Mouse (Mus musculus) cerebellum, adult 9-11 months (tissue): Measurements from ENCODE around the gene Tnip2.

Experiments used
- DNase-seq: peaks from one replicate; pipeline ENCODE4 v3.0.0; 2022

Gene Tnip2

GRCm38 (mm10) chr5:34513466-34514217 is at the start of gene Tnip2:
Tnip2 (minus strand) TSS chr5:34513991.
- peak; percentile 74 for DNase-seq

DNA sequence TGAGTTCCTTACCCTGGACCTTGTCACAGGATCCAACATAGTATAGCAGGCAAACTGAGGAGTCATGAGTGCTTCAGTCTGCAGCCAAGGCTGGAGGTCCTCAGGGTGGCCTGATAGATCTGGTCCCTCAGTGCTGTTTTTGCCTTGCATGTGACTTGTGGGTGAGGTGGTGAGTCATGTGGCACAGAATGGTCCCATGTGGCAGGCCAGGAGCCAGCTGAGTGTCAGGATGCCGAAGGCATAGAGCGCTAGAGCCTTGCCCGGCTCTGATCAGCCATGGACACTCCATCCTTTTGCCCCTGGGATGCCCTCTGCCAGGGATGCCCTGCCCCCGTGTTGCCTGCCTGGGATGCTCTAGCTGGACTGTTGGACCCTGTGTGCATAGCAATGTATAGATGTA is 38.0 kb upstream of the Tnip2 start:
- no peak for DNase-seq

GRCm38 (mm10) chr5:34550251-34550650 is 36.5 kb upstream of the Tnip2 start:
- no peak for DNase-seq

DNA sequence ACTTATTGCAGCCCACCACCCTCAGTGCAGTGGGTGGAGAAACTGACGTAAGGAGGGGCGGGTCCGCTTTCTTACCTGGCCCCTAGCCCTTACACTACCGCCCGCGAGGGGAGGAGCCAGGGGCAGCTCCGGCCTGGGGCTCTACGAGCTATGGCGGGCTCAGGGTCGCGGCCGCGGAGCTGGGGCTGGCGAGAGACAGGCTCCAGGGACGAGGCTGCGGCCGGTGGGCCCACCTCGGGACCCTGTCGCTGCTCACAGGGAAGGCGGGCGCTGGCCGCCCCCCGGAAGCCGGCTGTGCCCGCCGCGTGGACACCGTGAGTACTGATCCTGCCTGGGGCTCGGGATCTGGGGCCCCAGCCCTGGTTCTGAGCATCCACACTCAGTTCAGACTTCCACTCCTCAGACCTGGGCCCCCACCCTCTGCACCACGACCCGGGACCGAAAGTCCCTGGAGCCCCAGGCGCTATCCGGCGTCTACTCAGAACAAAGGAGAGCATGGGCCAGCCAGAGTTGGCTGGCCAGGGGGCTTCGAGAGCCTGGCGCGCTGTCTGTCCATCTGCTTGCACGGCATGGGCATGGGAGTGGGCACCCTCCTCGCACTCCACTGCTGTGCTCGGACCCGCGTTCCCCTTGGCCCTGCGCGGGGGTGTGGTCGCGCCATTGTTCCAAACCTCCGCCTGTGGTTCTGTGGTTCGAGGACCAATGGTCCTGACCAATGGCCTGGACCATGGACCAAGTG is 35.9 kb upstream of the Tnip2 start:
- DNase-seq: no peak

DNA sequence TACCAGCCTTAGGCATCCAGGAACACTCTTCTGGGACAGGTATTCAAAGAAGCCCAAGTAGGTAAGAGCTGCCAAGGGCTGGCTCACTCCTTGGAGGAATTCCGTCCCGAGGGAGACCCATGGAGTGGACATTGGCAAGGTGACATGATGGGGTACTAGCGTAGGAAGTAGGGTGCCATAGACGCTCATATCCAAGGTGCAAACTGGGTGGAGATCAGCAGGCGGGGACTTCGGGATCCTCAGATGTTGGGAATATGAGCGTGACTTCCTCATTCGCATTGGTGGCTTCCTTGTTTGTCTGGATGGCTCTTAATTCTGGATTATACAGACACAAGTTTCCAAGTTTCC is 35.3 kb upstream of the Tnip2 start:
- DNase-seq: no peak

DNA sequence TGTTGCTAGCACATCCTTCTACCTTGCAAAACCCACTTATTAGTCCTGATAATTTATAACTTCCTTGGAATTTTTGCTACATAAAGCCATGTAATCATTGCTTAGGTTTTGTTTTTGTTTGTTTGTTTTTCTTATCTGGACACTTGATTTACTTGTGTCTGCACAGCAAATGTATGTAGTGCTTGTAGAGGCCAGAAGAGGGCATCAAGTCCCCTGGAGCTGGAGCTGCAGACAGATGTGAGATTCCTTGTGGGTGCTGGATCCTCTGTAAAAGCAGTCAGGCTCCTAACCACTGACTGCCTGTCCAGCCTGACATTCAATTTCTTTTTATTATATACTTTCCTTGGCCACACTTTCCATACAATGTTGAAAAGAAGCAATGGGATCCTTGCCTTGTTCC is 33.6 kb upstream of the Tnip2 start:
- no peak for DNase-seq

DNA sequence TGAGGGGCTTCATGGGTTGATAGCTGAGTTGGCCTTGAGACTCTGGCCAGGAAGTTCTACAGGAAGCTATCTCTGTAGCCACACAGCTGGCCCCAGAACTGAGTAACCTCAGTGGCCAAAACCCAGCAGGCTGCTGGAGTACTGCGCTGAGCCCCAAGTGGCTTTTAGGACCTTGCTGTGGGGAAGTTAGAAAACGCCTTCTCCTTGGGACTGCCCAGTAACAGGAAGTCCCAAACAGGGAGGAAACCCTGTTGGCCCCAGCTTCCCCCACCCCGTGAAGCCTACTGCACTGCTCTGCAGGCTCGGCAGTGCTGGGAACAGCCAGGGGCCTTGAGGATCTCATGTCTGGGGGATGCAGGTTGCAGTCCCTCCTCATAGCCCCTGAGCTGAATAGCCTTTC is 29.3 kb upstream of the Tnip2 start:
- no peak for DNase-seq

DNA sequence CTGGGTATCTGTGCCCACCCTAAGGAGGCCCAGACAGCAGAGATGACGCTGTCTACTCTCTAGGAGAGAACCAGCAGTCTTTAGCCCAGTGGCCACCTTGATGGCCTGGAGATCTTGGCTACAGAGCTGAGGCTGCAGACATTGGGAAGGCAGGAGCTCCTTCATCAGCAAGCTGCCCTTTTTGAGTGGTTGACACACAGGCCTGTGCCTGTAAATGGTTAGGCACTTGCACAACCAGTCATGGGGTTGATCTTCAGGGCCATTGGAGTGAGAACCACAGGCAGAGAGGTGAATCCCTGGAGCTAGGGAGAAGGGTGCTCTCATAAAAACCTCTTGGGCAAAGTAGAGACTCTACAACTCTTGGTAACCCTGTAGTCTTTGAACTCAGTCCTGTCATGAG is 28.4 kb upstream of the Tnip2 start:
- DNase-seq: no peak

GRCm38 (mm10) chr5:34539121-34539520 is 25.3 kb upstream of the Tnip2 start:
- DNase-seq: no peak

DNA sequence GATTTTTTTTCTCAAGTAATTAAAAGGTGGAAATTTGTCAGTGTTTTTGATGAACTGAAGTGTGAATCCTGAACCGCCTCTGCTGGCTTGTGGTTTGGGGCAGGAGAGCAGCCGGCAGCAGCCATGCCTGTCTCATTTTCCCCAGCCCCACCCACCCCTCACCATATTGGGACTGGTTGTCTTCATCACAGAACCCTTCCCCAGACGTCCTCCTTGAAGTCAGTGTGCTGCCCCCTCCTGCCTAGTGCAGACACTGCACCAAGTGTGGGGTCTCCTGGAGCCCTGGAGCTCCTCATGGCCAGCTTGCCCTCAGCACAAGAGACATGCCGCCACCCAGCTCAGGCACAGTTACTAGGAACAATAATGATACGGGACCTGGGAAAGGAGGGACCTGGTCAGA is 24.7 kb upstream of the Tnip2 start:
- no peak for DNase-seq

DNA sequence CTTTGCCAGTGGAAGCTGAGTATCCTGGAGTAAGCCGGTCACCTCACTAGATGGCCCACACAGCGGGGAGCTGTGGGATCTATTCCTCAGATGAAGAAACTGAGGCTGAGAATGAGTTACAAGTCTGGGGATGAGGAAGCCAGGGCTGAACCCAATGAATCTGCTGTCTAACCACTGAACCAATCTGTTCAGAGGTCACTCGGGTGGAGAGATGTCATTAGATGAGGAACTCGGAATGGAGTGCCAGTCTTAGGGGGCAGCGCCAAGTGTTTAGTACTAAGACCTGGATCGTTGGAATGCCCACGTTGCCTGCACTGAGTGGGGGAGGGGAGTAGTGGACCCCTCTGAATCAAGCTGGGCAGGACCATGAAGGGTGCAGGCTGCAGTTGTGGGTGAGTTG is 24.3 kb upstream of the Tnip2 start:
- DNase-seq: no peak

- no peak for DNase-seq
Observed at GRCm38 (mm10) chr5:34535831-34536230, 22.0 kb upstream of the Tnip2 start.

GRCm38 (mm10) chr5:34534776-34535581 is 21.2 kb upstream of the Tnip2 start:
- no peak for DNase-seq

DNA sequence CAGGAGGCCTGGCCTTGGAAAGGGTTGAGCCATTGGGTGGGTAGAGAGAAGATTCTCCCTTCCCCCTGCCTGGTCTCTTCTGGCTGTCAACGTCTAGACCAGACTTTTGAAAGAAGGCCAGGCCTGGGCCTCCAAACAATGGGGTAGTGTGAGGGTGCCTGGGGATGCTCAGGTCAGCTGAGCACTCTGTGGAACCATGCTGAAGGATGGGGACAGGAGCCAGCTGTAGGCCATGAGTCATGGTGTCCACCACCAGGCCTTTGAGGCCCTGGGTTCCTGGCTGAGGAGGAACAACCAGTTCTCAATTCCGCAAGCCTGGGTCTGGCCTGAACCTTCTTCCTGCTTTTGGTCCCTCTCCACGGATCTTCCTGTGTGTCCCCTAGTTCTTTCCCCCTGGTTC is 20.0 kb upstream of the Tnip2 start:
- DNase-seq: peak; percentile 32

DNA sequence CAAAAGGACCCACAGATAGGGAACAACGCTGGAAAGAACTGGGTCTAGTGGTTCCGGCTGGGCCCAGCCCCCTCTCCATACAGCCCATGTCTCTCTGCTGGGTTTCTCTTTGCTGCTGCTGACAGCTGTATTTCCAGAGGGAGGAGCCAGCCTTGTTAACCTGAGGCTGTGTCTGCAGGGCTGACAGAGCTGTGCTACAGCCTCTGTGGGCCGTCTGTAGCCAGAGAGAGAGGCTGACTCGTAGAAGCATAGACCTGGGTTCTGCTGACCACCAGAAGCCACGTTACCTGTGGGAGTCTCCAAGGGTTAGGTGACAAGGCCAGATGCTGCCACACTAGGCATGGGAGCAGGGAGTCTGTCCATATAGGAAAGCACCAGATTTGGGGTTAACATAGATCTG is 19.3 kb upstream of the Tnip2 start:
- DNase-seq: no peak

- DNase-seq: no peak
Observed at GRCm38 (mm10) chr5:34530687-34531086, 16.9 kb upstream of the Tnip2 start.

DNA sequence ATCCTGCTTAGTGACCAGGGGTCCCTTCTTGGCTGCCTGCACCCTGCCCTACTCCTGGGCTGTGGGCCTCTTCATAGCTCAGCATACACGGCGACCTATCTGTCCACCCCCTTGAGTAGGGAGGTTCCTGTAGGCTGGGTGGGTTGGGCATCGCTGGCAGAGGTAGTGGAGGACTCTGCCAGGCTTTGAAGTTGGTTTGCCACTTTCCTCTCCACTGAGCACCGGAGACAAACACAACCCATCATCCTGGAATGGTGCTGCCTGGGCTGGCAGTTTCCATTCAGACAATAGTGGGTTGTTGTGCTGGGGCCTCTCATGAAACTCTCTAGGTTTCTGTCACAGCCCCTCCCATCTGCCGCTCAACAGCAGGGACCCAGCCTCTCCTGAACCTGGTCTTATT is 16.3 kb upstream of the Tnip2 start:
- no peak for DNase-seq

- DNase-seq: no peak
Observed at GRCm38 (mm10) chr5:34528724-34529123, 14.9 kb upstream of the Tnip2 start.

GRCm38 (mm10) chr5:34527352-34527751 is 13.6 kb upstream of the Tnip2 start:
- no peak for DNase-seq

DNA sequence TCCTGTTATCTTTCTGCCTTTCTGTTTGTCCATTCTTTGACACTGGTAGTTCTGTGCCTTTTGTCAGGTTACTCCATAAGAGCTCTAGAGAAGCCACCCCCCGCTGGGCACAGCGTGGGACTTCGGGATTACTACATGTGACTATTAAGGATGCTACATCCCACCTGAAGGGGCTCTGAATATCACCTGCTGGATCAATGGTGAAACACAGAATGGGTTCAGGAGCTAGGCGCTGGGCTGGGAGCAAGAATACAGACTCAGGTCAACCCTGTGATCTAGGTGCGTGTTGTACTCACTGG is 12.6 kb upstream of the Tnip2 start:
- DNase-seq: no peak

GRCm38 (mm10) chr5:34525663-34526476 is 12.1 kb upstream of the Tnip2 start, which contains the start of gene Sh3bp2:
Sh3bp2 (plus strand) TSS chr5:34525838.
- peak; percentile 83 for DNase-seq

DNA sequence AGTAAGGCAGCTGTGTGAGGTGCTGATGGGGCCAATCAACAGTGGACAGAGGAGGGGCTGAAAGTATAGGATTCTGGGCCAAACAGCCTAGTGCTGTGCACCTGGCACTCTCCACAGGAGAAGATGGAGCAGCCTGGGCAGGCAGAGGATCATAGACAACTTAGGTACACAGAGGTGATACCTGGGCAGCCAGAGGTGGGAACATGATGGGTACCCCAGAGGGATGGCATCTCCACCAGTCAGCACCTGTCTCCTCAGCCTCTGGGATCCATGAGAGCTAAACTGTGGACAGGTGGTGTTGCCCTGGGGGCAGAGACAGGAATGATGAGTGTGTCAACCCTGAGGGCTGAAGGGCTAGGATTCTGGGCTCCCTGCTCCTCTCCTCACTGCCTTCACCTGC is 10.7 kb upstream of the Tnip2 start:
- DNase-seq: no peak

DNA sequence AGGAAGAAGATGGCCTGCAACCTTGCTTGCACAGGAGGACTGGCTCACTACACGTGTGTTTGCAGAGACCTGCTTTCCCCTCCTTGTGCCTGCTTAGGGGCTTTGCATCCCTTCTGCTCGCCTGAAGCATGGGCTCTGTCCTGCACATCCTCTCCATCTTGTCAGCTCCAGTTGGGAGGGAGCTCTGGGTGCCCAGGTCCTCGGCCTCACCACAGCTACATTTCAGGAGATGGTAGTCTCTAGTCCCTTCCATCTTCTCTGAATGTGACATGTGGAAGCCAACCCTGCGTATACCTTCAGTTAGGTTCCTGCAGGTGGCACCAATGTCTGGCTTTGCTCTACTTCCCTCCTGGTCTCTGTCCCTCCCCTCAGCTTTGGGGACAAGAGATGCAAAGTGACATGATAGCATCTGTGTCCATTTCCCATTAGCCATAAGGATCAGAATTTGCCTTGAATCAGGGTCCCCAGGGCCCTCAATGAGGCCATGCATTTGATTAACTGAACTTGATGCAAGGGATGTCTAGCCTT is 10.2 kb upstream of the Tnip2 start:
- DNase-seq: no peak
